Mouse (Mus musculus): Measurements from ENCODE around the gene BC034090.

BC034090 gene

DNA sequence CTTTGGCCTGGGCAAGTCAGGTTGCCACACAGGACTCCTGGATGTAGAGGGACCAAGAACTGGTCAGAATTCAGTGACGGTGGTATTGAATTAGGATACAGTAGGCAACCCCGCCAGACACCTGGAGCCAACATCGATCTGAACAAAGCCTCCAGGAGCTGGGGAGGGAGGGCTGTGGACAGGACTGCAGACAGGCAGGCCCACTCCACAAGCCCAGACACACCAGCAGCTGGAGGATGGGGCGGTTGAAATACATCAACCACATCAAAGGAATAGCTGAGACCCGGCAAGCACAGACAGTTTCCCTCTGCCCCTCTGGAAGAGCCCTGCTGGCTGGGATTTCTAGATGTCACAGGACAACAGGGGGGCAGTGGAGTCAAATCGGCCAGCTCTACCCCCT, 27.4 kb downstream of the BC034090 start:
- DNase-seq (ENCODE audit: low spot score in 2 of 2), result no peak

DNA sequence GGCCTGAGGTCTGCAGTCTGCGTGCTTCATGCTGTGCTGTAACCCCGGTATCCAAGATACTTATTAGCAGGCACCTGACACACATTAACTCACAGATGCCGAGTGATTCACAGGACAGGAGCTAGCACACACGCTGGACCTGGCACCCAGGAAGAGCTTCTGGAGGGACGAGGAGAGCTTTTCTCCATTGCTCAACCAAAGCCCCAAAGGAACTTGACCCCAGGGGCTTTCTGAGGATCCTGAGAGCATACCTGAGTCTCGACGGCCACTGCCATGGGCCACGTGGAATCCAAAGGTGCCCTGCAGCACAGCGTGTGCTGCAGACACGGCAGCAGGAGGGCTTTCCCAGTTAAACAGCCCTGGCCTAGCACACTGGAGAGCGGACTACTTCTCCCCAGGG, 27.9 kb downstream of the BC034090 start:
- no peak for DNase-seq (ENCODE audit: low spot score in 2 of 2)

- no peak for DNase-seq (ENCODE audit: low spot score in 2 of 2)
These were observed 29.0 kb downstream of the BC034090 start for GRCm38 (mm10) chr1:155215066-155215764.

DNA sequence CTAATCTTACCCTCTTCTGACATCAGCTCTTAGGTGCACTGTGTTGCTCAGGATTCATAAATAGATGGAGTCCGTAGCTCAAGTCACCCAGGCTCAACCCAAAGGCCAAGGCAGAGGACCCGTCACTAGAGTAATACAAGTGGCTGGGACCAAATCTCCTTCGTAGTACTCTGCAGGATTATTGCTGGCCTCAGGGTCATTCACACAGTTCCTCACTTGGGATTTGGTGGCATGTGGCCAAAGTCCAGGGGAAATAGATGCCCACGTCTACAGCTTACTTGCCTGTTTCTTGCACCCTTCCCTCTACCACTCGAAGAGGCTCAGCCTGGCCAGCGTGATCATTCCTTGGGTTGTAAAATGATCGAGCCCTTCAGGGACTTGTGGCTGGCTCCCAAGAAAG, 30.3 kb downstream of the BC034090 start:
- no peak for DNase-seq (ENCODE audit: low spot score in 2 of 2)

- no peak for DNase-seq (ENCODE audit: low spot score in 2 of 2)
These were observed 31.1 kb downstream of the BC034090 start for GRCm38 (mm10) chr1:155212936-155213774.

DNA sequence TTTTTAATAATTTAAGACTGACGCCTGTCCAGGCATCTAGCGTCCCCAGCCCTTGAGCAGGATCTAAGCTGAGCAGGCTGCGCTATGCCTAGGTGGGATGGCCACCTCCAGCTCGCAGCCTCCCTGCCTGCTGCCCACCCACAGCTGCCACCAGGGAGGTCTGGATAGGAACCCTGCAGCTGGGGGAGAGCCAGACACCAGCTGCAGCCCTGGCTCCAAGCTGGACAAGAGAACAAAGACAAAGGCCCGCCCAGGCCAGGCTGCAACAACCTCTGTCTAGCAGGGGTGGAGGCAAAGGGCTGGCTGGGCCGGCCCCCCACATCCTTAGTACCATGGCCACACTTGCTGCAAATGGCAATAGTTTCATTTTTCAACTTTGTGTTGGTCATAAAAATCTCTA, 31.8 kb downstream of the BC034090 start:
- DNase-seq (ENCODE audit: low spot score in 2 of 2), result no peak

DNA sequence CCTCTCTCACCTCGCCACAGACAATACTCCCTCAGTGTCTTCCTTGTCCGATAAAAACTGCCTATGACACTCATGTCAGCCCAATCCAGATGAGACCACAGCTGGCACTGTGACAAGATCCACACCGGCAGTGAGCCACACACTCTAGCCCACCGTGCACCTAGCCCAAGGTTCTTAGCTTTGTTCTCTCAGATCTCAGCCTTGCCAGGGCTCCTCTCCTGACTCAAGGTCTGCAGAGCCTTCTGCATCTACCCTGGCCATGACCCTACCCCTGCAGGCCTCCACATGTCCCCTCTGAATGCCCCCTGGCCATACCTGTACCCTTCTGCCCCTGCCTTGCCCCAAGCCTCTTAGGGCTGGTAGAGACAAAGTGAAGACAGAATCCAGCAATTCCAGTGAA, 32.2 kb downstream of the BC034090 start:
- DNase-seq (ENCODE audit: low spot score in 2 of 2), result no peak

DNA sequence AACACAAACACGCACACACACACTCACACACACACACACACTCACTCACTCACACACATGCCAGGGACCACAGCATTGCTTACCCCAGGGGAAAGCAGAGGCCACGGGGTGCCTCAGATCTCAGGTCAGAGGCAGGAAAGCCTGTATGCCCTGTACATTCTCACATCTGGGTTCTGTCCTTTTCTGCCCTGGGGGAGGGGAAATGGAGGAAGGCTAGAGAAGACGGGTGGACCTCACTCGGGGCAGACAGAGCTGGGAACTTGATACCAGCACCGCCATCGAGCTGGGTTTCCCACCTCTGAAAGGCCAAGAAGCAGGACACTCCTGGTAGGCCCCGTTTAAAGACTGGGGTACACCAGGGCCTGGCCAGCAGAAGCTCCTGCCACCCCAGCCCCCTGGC, 33.2 kb downstream of the BC034090 start:
- DNase-seq (ENCODE audit: low spot score in 2 of 2), result no peak

- no peak for DNase-seq (ENCODE audit: low spot score in 2 of 2)
These were observed 34.1 kb downstream of the BC034090 start for GRCm38 (mm10) chr1:155210011-155210763.

DNA sequence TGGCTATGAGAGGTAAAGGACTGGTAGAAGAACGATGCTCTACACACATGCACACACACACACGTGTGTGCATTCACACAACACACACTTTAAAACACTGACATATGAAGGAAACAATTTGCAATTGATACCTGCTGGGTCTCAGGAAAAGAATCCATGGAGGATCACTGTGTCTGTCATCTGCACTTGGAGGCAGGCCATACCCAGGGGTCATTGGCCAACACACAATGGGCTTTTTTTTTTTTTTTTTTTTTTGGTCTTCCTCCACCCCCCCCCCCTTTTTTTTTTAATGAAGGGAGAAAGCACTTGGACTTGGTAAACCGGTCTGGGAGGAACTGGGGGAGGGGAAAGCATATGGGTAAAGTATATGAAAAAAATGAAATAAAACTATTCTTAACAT, 36.4 kb downstream of the BC034090 start:
- DNase-seq (ENCODE audit: low spot score in 2 of 2), result no peak

DNA sequence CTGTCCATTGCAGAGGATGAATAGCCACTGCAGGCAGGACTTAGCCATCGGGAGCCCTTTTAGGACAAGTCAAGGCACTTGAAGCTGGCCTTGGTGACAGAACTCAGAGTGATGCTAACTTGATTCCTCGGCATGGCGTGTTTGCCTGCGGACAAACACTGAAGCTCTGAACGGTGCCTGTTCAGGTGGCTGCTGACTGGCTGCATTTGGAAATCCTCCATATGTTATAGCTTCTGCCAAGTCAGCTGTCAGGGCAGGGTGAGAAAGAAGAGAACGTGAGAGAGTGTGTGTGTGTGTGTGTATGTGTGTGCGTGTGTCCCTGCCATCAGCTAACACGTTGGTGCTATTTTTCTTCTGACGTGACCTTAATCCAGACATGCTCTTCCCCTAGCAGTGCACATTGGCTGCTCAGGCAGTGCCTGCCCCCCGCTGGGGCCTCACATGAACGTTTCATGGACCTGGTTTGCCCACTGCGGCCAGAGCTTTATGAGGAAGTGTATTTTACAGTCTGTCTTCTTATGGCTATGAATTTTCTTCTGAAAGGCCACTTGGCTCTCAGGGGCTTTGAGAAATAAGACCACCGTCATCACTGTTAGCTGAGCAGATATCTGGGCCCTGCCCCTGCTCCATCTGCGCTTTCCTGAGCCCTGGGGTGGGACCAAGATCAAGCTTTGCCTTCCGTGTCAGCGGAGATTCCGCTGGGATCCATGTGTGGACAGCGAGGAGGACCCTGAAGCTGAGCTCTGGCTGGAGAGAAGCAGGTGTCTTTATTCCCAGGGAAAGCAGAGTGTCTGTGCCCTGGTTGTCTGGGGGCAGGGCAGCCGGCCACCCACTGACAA, 38.2 kb downstream of the BC034090 start:
- DNase-seq (ENCODE audit: low spot score in 2 of 2), result no peak

DNA sequence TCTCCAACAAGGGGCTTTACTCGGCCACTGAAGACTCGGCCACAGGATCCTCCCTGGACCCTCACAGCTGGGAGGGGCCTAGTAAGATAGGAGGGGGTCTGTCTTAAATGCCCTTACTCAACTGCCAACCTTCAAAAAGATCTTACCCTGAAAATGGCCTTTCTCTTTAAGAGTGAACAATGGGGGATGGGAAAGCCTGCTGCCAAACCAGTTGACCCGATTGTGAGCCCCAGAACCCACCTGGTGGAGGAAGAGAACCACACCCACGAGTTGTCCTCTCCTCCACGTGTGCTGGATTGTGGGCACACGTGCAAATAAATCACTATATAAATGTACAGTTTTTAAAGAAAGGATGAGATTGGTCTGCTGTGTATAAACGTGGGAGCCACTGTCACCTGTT, 38.9 kb downstream of the BC034090 start:
- no peak for DNase-seq (ENCODE audit: low spot score in 2 of 2)

GRCm38 (mm10) chr1:155204560-155205162, 39.6 kb downstream of the BC034090 start:
- no peak for DNase-seq (ENCODE audit: low spot score in 2 of 2)

GRCm38 (mm10) chr1:155203954-155204353, 40.3 kb downstream of the BC034090 start:
- no peak for DNase-seq (ENCODE audit: low spot score in 2 of 2)

DNA sequence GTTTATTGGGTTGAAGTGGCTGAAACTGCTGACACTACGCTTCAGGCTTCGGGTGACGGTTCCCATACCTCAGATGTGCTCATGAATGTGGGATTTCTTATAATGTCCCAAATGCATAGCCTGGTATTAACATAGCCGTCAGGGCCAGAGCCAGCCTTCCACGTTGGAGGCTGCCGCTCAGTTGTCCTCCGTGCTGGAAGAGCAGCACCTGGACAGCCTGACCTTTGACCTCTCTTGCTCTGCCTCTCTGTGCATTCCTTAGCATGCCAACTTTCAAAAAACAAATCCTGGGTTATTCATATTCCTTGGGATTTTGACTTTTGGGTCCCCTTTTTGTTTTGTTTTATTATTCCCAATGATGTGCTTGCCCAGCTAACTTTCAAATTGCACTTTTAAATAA, 41.1 kb downstream of the BC034090 start:
- DNase-seq (ENCODE audit: low spot score in 2 of 2), result no peak

GRCm38 (mm10) chr1:155202472-155202871, 41.8 kb downstream of the BC034090 start:
- no peak for DNase-seq (ENCODE audit: low spot score in 2 of 2)

- DNase-seq (ENCODE audit: low spot score in 2 of 2), result no peak
These were observed 42.3 kb downstream of the BC034090 start for GRCm38 (mm10) chr1:155201914-155202313.

- no peak for DNase-seq (ENCODE audit: low spot score in 2 of 2)
These were observed 42.8 kb downstream of the BC034090 start for GRCm38 (mm10) chr1:155201373-155201879.

- no peak for DNase-seq (ENCODE audit: low spot score in 2 of 2)
These were observed 43.3 kb downstream of the BC034090 start for GRCm38 (mm10) chr1:155200967-155201366.

DNA sequence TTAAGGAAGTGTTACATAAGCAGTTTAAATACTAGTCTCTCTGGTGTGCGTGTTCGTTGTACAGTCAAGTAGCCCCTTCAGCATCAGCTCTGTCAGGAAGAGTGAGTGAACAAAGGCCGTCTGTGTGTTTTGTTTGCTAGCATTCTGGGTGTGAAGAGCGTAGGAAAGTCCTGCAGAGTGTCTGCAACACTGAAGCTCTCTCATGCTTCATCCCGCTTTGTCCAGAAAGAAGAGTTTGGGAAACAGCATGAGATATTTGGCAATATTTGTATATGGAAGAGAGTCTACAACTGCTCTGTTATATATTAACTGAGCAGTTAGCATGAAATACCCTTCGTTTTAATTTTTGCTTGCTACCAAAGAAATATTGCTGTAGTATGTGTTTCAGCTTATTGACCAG, 44.7 kb downstream of the BC034090 start:
- DNase-seq (ENCODE audit: low spot score in 2 of 2), result no peak

GRCm38 (mm10) chr1:155196691-155197090, 47.6 kb downstream of the BC034090 start:
- DNase-seq (ENCODE audit: low spot score in 2 of 2), result no peak

All from urinary bladder, adult 18-20 months (tissue).